Mouse (Mus musculus) bone marrow, adult 2 months (tissue): Measurements from ENCODE around the gene Ang4.

Source experiments
- CTCF ChIP-seq: fragments of 200-500 bp; IDR thresholded peaks from 2 replicates; pipeline ENCODE4 v1.5.1; 2011; ENCODE audit warnings: low read length, control low read depth; ENCODE audit not compliant: control insufficient read depth, insufficient read depth
- POLR2A ChIP-seq: fragments of 200-500 bp; IDR thresholded peaks from 2 replicates; pipeline ENCODE4 v1.6.1; 2011; ENCODE audit warnings: low read depth, mild to moderate bottlenecking, control low read depth, low read length, borderline replicate concordance; ENCODE audit not compliant: control insufficient read depth

DNA sequence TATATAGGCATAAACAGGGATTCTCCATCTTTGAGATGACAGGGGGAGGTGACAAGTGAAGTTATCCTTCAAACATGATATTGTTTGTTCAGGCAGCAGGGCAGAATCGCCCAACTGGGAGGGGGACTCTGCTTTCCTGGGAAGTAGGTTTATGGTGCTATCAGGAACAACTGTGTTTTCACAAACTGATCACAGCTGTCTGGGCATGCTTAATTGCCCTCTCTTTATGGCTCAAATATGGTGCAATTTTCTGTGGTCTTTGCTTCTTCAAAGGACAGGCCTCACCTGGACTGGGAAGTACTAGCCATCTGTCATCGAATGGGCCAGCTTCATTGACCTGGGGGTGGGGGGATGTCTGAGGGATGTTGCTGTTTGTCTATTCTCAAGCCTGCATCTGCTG, 20.7 kb upstream of the Ang4 start:
- TF ChIP-seq CTCF (no peak), POLR2A (no peak)
